Mouse (Mus musculus) neural tube, embryonic 14.5 days (tissue): Measurements from ENCODE around the gene Otop3. TPM values are rescaled to one million over a fixed set of nuclear protein-coding genes. Genes with fewer than 3 reads are reported as not detected.

Source experiments
- ATAC-seq: fragments of 200-750 bp; cut with Nextera tagmentation; 2 replicates; pipeline ENCODE4 v1.8.0; 2017; ENCODE audit warnings: low read depth, mild to moderate bottlenecking, moderate TSS enrichment, moderate library complexity
- H3K27ac ChIP-seq: fragments of 300-500 bp; sonication (generic); 2 replicates; pipeline ENCODE4 v1.5.1; 2014; ENCODE audit warnings: low read depth, mild to moderate bottlenecking, control low read depth, low read length, moderate library complexity, mixed read lengths
- H3K27me3 ChIP-seq: fragments of 300-500 bp; sonication (generic); 2 replicates; pipeline ENCODE4 v1.6.1; 2014; ENCODE audit warnings: low read length; ENCODE audit not compliant: control insufficient read depth, insufficient read depth
- H3K36me3 ChIP-seq: fragments of 300-500 bp; sonication (generic); 2 replicates; pipeline ENCODE4 v1.6.1; 2014; ENCODE audit warnings: low read length, mixed read lengths; ENCODE audit not compliant: control insufficient read depth, insufficient read depth
- H3K4me1 ChIP-seq: fragments of 300-500 bp; sonication (generic); 2 replicates; pipeline ENCODE4 v1.6.1; 2014; ENCODE audit warnings: low read length; ENCODE audit not compliant: control insufficient read depth, insufficient read depth
- H3K4me2 ChIP-seq: fragments of 300-500 bp; sonication (generic); 2 replicates; pipeline ENCODE4 v1.6.1; 2014; ENCODE audit warnings: mild to moderate bottlenecking, low read depth, low read length, control low read depth
- H3K4me3 ChIP-seq: fragments of 300-500 bp; sonication (generic); 2 replicates; pipeline ENCODE4 v1.5.1; 2014; ENCODE audit warnings: low read depth, low read length, control low read depth, mixed read lengths
- H3K9ac ChIP-seq: fragments of 300-500 bp; sonication (generic); replicated peaks from 2 replicates; pipeline ENCODE4 v1.6.1; 2014; ENCODE audit warnings: low read depth, mild to moderate bottlenecking, control low read depth, low read length, mixed read lengths
- H3K9me3 ChIP-seq: fragments of 300-500 bp; sonication (generic); 2 replicates; pipeline ENCODE4 v1.6.1; 2016; ENCODE audit warnings: low read length; ENCODE audit not compliant: control insufficient read depth
- WGBS: fragments of 180-500 bp; shearing (Covaris S2); extraction: QIAGEN DNeasy Blood & Tissue Kit; methylation state at CpG from one replicate; pipeline ENCODE4 v1.1.7; 2014; 5-methylcytosine and 5-hydroxymethylcytosine counted together
- polyA plus RNA-seq: library from polyadenylated mRNA; unstranded; fragments of >200 nt; fragmentation: Nextera tagmentation; extraction: Ambion mirVana; gene quantifications from 2 replicates; pipeline ENCODE4 v1.2.1, GENCODE M21; 2014

Otop3 gene
- polyA plus RNA-seq: 1.8 and 2.6 TPM in 2 replicates

GRCm38 (mm10) chr11:115334531-115334930 is at the start of gene Otop3:
Gene Otop3 (plus strand): TSS chr11:115334731.
- Histone ChIP-seq H3K9ac (peak within 1 kb of the TSS; percentile 21; the same call in 1 of the 2 replicates), H3K36me3 (no peaks in the 10 kb centered on the region), H3K27ac (no peak within 1 kb of the TSS), H3K4me2 (peak within 1 kb of the TSS; percentile 56), H3K4me1 (peaks cover 4% of the 10 kb centered on the region; the same call in 1 of the 2 replicates), H3K27me3 (peaks cover 2% of the 10 kb centered on the region; the same call in 1 of the 2 replicates), H3K9me3 (no peaks in the 10 kb centered on the region), H3K4me3 (peak within 1 kb of the TSS; percentile 21)
- peak; percentile 41; the same call in 1 of the 2 replicates for ATAC-seq
- 3% methylated on average over 29 of the region's 29 CpGs for WGBS

- no peak for ATAC-seq
- 68% methylated on average over 4 of the region's 4 CpGs for WGBS
Observed at GRCm38 (mm10) chr11:115285282-115285681, 49.2 kb upstream of the Otop3 start.

GRCm38 (mm10) chr11:115286201-115286993 is 48.1 kb upstream of the Otop3 start:
- no peak for ATAC-seq
- Histone ChIP-seq H3K27me3 (no peaks in the 10 kb centered on the region), H3K4me2 (no peak overlapping the region), H3K9me3 (no peaks in the 10 kb centered on the region), H3K4me1 (no peaks in the 10 kb centered on the region), H3K4me3 (no peak overlapping the region), H3K36me3 (no peaks in the 10 kb centered on the region), H3K27ac (no peak overlapping the region), H3K9ac (no peak overlapping the region)
- WGBS: 76% methylated on average over 19 of the region's 19 CpGs

More at GRCm38 (mm10) chr11:115285282-115285681, 49.2 kb upstream of the Otop3 start:
- no peak overlapping the region for H3K4me3 ChIP-seq
- H3K27ac ChIP-seq: no peak overlapping the region
- H3K36me3 ChIP-seq: no peaks in the 10 kb centered on the region
- no peaks in the 10 kb centered on the region for H3K4me1 ChIP-seq
- H3K4me2 ChIP-seq: no peak overlapping the region
- no peaks in the 10 kb centered on the region for H3K27me3 ChIP-seq
- no peak overlapping the region for H3K9ac ChIP-seq
- no peaks in the 10 kb centered on the region for H3K9me3 ChIP-seq

GRCm38 (mm10) chr11:115287386-115287785 is 47.1 kb upstream of the Otop3 start:
- H3K27me3 ChIP-seq: no peaks in the 10 kb centered on the region
- H3K4me1 ChIP-seq: no peaks in the 10 kb centered on the region
- ATAC-seq: no peak
- no peaks in the 10 kb centered on the region for H3K9me3 ChIP-seq
- 89% methylated on average over 5 of the region's 5 CpGs for WGBS
- no peak overlapping the region for H3K4me2 ChIP-seq
- H3K4me3 ChIP-seq: no peak overlapping the region
- H3K36me3 ChIP-seq: no peaks in the 10 kb centered on the region
- no peak overlapping the region for H3K27ac ChIP-seq
- no peak overlapping the region for H3K9ac ChIP-seq

- Histone ChIP-seq H3K27me3 (no peaks in the 10 kb centered on the region), H3K36me3 (no peaks in the 10 kb centered on the region), H3K4me1 (no peaks in the 10 kb centered on the region), H3K27ac (no peak overlapping the region), H3K9ac (no peak overlapping the region), H3K9me3 (no peaks in the 10 kb centered on the region), H3K4me2 (no peak overlapping the region), H3K4me3 (no peak overlapping the region)
- ATAC-seq: no peak
- WGBS: 90% methylated on average over 2 of the region's 2 CpGs
Observed at GRCm38 (mm10) chr11:115288305-115288704, 46.2 kb upstream of the Otop3 start.

- H3K9me3 ChIP-seq: no peaks in the 10 kb centered on the region
- H3K9ac ChIP-seq: no peak overlapping the region
- H3K4me1 ChIP-seq: no peaks in the 10 kb centered on the region
- H3K4me3 ChIP-seq: no peak overlapping the region
- no peaks in the 10 kb centered on the region for H3K27me3 ChIP-seq
- no peaks in the 10 kb centered on the region for H3K36me3 ChIP-seq
- ATAC-seq: no peak
- H3K4me2 ChIP-seq: no peak overlapping the region
- 84% methylated on average over 8 of the region's 8 CpGs for WGBS
- no peak overlapping the region for H3K27ac ChIP-seq
Observed at GRCm38 (mm10) chr11:115289885-115290284, 44.6 kb upstream of the Otop3 start.

GRCm38 (mm10) chr11:115290314-115290713 is 44.2 kb upstream of the Otop3 start:
- ATAC-seq: no peak
- WGBS: 96% methylated on average over 1 of the region's 1 CpGs
- Histone ChIP-seq H3K36me3 (no peaks in the 10 kb centered on the region), H3K4me1 (no peaks in the 10 kb centered on the region), H3K27ac (no peak overlapping the region), H3K9me3 (no peaks in the 10 kb centered on the region), H3K27me3 (no peaks in the 10 kb centered on the region), H3K4me3 (no peak overlapping the region), H3K9ac (no peak overlapping the region), H3K4me2 (no peak overlapping the region)

- Histone ChIP-seq H3K9me3 (no peaks in the 10 kb centered on the region), H3K9ac (no peak overlapping the region), H3K27ac (no peak overlapping the region), H3K27me3 (no peaks in the 10 kb centered on the region), H3K4me1 (no peaks in the 10 kb centered on the region), H3K36me3 (no peaks in the 10 kb centered on the region), H3K4me3 (no peak overlapping the region), H3K4me2 (no peak overlapping the region)
- 71% methylated on average over 6 of the region's 6 CpGs for WGBS
- no peak for ATAC-seq
Observed at GRCm38 (mm10) chr11:115290919-115291318, 43.6 kb upstream of the Otop3 start.

DNA sequence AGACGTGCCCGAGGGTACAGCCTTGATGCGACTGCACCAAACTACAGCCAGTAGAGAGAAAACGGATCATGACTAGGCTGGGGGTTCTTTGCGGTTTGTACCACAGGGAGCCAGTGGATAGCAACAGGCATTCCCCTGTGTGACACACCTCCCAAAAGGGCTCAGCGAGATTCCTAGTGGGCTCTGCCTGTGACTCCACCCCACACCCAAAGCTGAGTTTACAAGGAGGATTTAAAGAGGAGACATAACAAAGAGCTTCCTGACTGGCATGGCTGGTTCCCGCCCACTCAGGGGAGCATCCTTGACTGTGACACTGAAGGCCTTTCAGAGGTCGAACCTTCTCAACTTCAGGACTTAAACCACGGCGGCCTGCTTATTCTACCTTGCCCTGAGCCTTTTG is 43.0 kb upstream of the Otop3 start:
- no peak overlapping the region for H3K9ac ChIP-seq
- H3K9me3 ChIP-seq: no peaks in the 10 kb centered on the region
- 83% methylated on average over 10 of the region's 10 CpGs for WGBS
- no peaks in the 10 kb centered on the region for H3K27me3 ChIP-seq
- no peak overlapping the region for H3K4me3 ChIP-seq
- H3K27ac ChIP-seq: no peak overlapping the region
- ATAC-seq: no peak
- no peaks in the 10 kb centered on the region for H3K4me1 ChIP-seq
- H3K36me3 ChIP-seq: no peaks in the 10 kb centered on the region
- no peak overlapping the region for H3K4me2 ChIP-seq
